Mouse (Mus musculus) kidney, postnatal 0 days (tissue): ENCODE results near the gene Wdr81. TPM values are rescaled to one million over a fixed set of nuclear protein-coding genes. Genes with fewer than 3 reads are reported as not detected.

Source experiments
- ATAC-seq: fragments of 200-750 bp; cut with Nextera tagmentation; replicated peaks from 2 replicates; pipeline ENCODE4 v1.8.0; 2017; ENCODE audit warnings: low read depth, moderate number of reproducible peaks, moderate TSS enrichment, moderate library complexity; ENCODE audit not compliant: low FRiP score
- DNase-seq: peaks from one replicate; pipeline ENCODE4 v3.0.0-alpha.2; 2016; ENCODE audit warnings: low spot score
- H3K27ac ChIP-seq: fragments of 300-500 bp; sonication (generic); 2 replicates; pipeline ENCODE4 v1.5.1; 2014; ENCODE audit warnings: mild to moderate bottlenecking
- H3K27me3 ChIP-seq: fragments of 300-500 bp; sonication (generic); 2 replicates; pipeline ENCODE4 v1.6.1; 2014; ENCODE audit warnings: low read length, mixed read lengths; ENCODE audit not compliant: insufficient read depth
- H3K36me3 ChIP-seq: fragments of 300-500 bp; sonication (generic); 2 replicates; pipeline ENCODE4 v1.6.1; 2014; ENCODE audit warnings: low read length, mixed read lengths; ENCODE audit not compliant: insufficient read depth
- H3K4me1 ChIP-seq: fragments of 300-500 bp; sonication (generic); replicated peaks from 2 replicates; pipeline ENCODE4 v1.6.1; 2014; ENCODE audit warnings: antibody characterized with exemption, low read length, mixed read lengths; ENCODE audit not compliant: insufficient read depth
- H3K4me2 ChIP-seq: fragments of 300-500 bp; sonication (generic); 2 replicates; pipeline ENCODE4 v1.6.1; 2014; ENCODE audit warnings: mild to moderate bottlenecking, low read length, moderate library complexity, mixed read lengths
- H3K4me3 ChIP-seq: fragments of 300-500 bp; sonication (generic); replicated peaks from 2 replicates; pipeline ENCODE4 v1.5.1; 2014; ENCODE audit warnings: low read depth, low read length
- H3K9ac ChIP-seq: fragments of 300-500 bp; sonication (generic); 2 replicates; pipeline ENCODE4 v1.6.1; 2014; ENCODE audit warnings: low read depth, low read length
- H3K9me3 ChIP-seq: fragments of 300-500 bp; sonication (generic); replicated peaks from 2 replicates; pipeline ENCODE4 v1.6.1; 2016; ENCODE audit warnings: low read length, inconsistent platforms, mixed read lengths
- CTCF ChIP-seq: IDR thresholded peaks from 2 replicates; pipeline ENCODE4 v1.5.1; 2016; ENCODE audit warnings: antibody characterized with exemption, low read depth, mild to moderate bottlenecking, moderate library complexity
- WGBS: fragments of 180-500 bp; shearing (Covaris S2); extraction: QIAGEN DNeasy Blood & Tissue Kit; methylation state at CpG from one replicate; pipeline ENCODE4 v1.1.7; 2014; 5-methylcytosine and 5-hydroxymethylcytosine counted together
- polyA plus RNA-seq: library from polyadenylated mRNA; unstranded; fragments of >200 nt; fragmentation: Nextera tagmentation; extraction: Ambion mirVana; gene quantifications from 2 replicates; pipeline ENCODE4 v1.2.1, GENCODE M21; 2015

Gene Wdr81
- polyA plus RNA-seq, 1 experiment from 2014 or later, result 4.9 TPM

- peak; percentile 87 for DNase-seq
- peaks cover 15% of the 10 kb centered on the region; the same call in 1 of the 2 replicates for H3K4me1 ChIP-seq
- peak overlapping the region; percentile 66 for H3K9ac ChIP-seq
- no peak for TF ChIP-seq CTCF
- ATAC-seq, result peak; percentile 67
- WGBS, result 22% methylated on average over 19 of the region's 19 CpGs
- H3K36me3 ChIP-seq, result peaks cover 13% of the 10 kb centered on the region
- peak overlapping the region; percentile 84 for H3K4me2 ChIP-seq
- H3K9me3 ChIP-seq, result no peaks in the 10 kb centered on the region
- no peaks in the 10 kb centered on the region for H3K27me3 ChIP-seq
- 0 out of 2 replicates have a peak overlapping the region, but pooled peaks have one; percentile 31 for H3K27ac ChIP-seq
- H3K4me3 ChIP-seq, result peak overlapping the region; percentile 36
Measured at GRCm38 (mm10) chr11:75467512-75468215, 13.1 kb upstream of the Wdr81 start.

- no peak overlapping the region for H3K9ac ChIP-seq
- no peaks in the 10 kb centered on the region for H3K27me3 ChIP-seq
- peaks cover 13% of the 10 kb centered on the region for H3K36me3 ChIP-seq
- peak overlapping the region; percentile 84; the same call in 1 of the 2 replicates for H3K4me2 ChIP-seq
- peaks cover 22% of the 10 kb centered on the region for H3K4me1 ChIP-seq
- peak; percentile 35 for TF ChIP-seq CTCF
- ATAC-seq (no peak), DNase-seq (no peak)
- no peaks in the 10 kb centered on the region for H3K9me3 ChIP-seq
- over 99% methylated on average over 4 of the region's 4 CpGs for WGBS
- H3K27ac ChIP-seq, result no peak overlapping the region
- H3K4me3 ChIP-seq, result no peak overlapping the region
Measured at GRCm38 (mm10) chr11:75466731-75467505, 12.4 kb upstream of the Wdr81 start.

DNA sequence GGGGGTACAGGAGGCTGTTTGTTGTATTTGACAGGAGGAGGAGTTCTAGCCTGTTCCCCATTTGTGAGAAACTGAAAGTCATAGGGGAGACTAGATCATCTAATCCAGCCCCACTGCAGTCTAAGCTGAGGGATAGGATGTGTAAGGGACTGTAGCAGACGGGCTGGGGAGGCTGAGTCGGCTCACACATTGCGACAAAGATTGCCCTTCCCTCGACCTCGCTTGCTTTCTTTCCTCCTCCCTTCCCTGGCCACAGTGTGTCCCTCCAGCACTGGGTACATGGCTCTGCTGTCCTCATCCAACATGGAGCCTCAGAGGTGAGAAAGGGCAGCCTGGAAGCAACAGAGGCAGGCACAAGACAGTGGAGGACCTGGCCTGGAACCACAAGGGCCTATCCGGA is 10.5 kb upstream of the Wdr81 start:
- 84% methylated on average over 6 of the region's 6 CpGs for WGBS

DNA sequence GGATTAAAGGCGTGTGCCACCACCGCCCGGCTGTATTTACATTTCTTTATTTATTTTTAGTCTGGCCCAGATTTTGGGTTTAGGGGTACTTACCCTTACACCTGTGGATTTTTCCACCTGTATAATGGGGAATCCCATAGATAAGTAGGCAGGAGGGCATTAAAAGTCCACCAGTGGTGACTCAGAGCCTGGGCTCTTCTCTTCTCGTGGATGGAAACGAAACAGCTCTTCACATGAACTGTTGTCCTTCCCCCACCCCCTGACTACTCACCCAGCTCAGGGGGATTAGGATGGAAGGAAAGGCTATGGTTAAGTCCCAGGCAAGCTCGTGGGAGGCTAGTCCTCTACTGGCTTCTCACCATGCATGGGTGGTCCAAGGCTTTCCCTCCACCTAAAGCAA is 9.9 kb upstream of the Wdr81 start:
- Histone ChIP-seq H3K4me2 (no peak overlapping the region), H3K9ac (no peak overlapping the region), H3K4me1 (peaks cover 30% of the 10 kb centered on the region), H3K36me3 (peaks cover 13% of the 10 kb centered on the region), H3K9me3 (no peaks in the 10 kb centered on the region), H3K27ac (no peak overlapping the region), H3K27me3 (no peaks in the 10 kb centered on the region), H3K4me3 (no peak overlapping the region)
- no peak for DNase-seq
- no peak for TF ChIP-seq CTCF
- no peak for ATAC-seq
- 86% methylated on average over 6 of the region's 6 CpGs for WGBS

More for the DNA sequence above, 10.5 kb upstream of the Wdr81 start:
- H3K4me2 ChIP-seq, result no peak overlapping the region
- H3K9me3 ChIP-seq, result no peaks in the 10 kb centered on the region
- H3K9ac ChIP-seq, result no peak overlapping the region
- no peaks in the 10 kb centered on the region for H3K27me3 ChIP-seq
- no peak for TF ChIP-seq CTCF
- DNase-seq, result no peak
- no peak overlapping the region for H3K27ac ChIP-seq
- peaks cover 23% of the 10 kb centered on the region for H3K4me1 ChIP-seq
- no peak overlapping the region for H3K4me3 ChIP-seq
- H3K36me3 ChIP-seq, result peaks cover 13% of the 10 kb centered on the region
- no peak for ATAC-seq

DNA sequence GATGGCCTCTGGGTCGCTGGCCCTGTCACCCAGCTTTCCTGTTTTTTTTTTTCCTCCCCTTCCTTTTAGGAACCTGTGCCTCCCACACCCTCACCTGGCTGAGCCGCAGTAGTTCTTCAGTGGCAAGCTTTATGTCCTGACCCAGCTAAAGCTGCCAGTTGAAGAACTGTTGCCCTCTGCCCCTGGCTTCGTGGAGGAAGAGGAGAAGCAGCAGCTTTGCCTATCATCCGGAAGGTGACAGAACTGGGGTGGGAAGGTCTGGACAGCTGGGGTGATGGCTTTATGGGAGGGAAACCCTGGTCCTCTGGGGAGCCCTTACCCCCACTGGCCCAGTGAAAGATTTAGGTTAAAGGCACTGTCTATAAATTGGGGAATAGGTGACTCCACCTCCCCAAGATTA is 9.1 kb upstream of the Wdr81 start:
- Histone ChIP-seq H3K9ac (no peak overlapping the region), H3K4me2 (peak overlapping the region; percentile 84), H3K27ac (0 out of 2 replicates have a peak overlapping the region, but pooled peaks have one; percentile 93)

GRCm38 (mm10) chr11:75462865-75463336 is 8.4 kb upstream of the Wdr81 start:
- peak; percentile 44 for ATAC-seq
- WGBS, result 0% methylated on average over 9 of the region's 9 CpGs
- H3K9ac ChIP-seq, result peak overlapping the region; percentile 79

More for the DNA sequence above, 9.1 kb upstream of the Wdr81 start:
- Histone ChIP-seq H3K9me3 (no peaks in the 10 kb centered on the region), H3K27me3 (no peaks in the 10 kb centered on the region), H3K4me3 (no peak overlapping the region), H3K4me1 (peaks cover 33% of the 10 kb centered on the region), H3K36me3 (peaks cover 13% of the 10 kb centered on the region)
- WGBS, result 31% methylated on average over 4 of the region's 4 CpGs
- ATAC-seq (no peak), DNase-seq (no peak)
- no peak for TF ChIP-seq CTCF

More at GRCm38 (mm10) chr11:75462865-75463336, 8.4 kb upstream of the Wdr81 start:
- Histone ChIP-seq H3K4me1 (peaks cover 27% of the 10 kb centered on the region), H3K36me3 (peaks cover 13% of the 10 kb centered on the region), H3K27me3 (no peaks in the 10 kb centered on the region), H3K27ac (peak overlapping the region; percentile 93), H3K4me3 (peak overlapping the region; percentile 67), H3K4me2 (peak overlapping the region; percentile 84), H3K9me3 (no peaks in the 10 kb centered on the region)
- TF ChIP-seq CTCF, result no peak
- DNase-seq, result peak; percentile 92
